ENCODE assay signal across 8 mouse cellular contexts in the genomic region with DNA sequence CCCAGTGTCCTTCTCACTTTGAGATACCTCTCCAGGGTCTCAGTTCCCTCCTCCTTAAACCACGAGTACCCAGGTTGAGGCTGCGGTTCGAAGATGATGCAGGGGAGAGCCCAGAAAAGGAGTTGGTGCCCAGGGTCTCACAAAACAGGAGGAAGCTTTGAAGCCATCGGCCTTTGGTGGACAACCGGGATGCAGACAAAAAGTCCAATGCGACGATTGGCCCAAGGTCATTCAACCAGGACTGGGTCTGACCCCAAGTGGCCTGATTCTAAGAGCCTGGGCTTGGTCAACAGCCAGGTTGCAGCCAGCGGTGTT. TPM values are rescaled to one million over a fixed set of nuclear protein-coding genes. Genes with fewer than 3 reads are reported as not detected.
DNase-seq lines count a peak whose midpoint lies in the region; ATAC-seq lines count a peak whose summit lies in the region.

No protein-coding gene starts in this region.

- H3K9ac ChIP-seq in heart, embryonic 14.5 days (ENCODE audit: low read length): peak overlapping the region; percentile 70
- peak overlapping the region; percentile 41; the same call in 1 of the 2 replicates for H3K9ac ChIP-seq in hindbrain, embryonic 15.5 days
- peak overlapping the region; percentile 52 for H3K9ac ChIP-seq in midbrain, embryonic 15.5 days

- H3K4me1 ChIP-seq in heart, embryonic 14.5 days (ENCODE audit: control insufficient read depth in 2 of 2, insufficient read depth in 2 of 2, low read length in 2 of 2): peaks cover 17 to 26% of the 10 kb centered on the region in 2 experiments
- H3K4me1 ChIP-seq in brown adipose tissue, adult 24 weeks (ENCODE audit: control insufficient read depth, insufficient read depth, insufficient read length, low read length): peaks cover 10% of the 10 kb centered on the region
- peaks cover 38% of the 10 kb centered on the region for H3K4me1 ChIP-seq in hindbrain, embryonic 15.5 days (replicated peaks)
- H3K4me1 ChIP-seq in midbrain, embryonic 15.5 days: peaks cover 45% of the 10 kb centered on the region

- 29% methylated on average over 8 of the region's 8 CpGs for WGBS in heart, embryonic 14.5 days
- WGBS in hindbrain, embryonic 15.5 days: 15% methylated on average over 8 of the region's 8 CpGs
- WGBS in midbrain, embryonic 15.5 days: 8% methylated on average over 8 of the region's 8 CpGs

- peak overlapping the region; percentile 55 to 58 for H3K4me3 ChIP-seq in heart, embryonic 14.5 days (ENCODE audit: control insufficient read depth in 1 of 2, insufficient read depth in 1 of 2, low read depth in 1 of 2, low read length in 2 of 2)
- peak overlapping the region; percentile 57 for H3K4me3 ChIP-seq in brown adipose tissue, adult 24 weeks (ENCODE audit: insufficient read depth, low read depth, low read length)
- H3K4me3 ChIP-seq in hindbrain, embryonic 15.5 days: peak overlapping the region; percentile 40
- H3K4me3 ChIP-seq in midbrain, embryonic 15.5 days: peak overlapping the region; percentile 48

- H3K27me3 ChIP-seq in heart, embryonic 14.5 days (ENCODE audit: control insufficient read depth, insufficient read depth, low read length): peaks cover 56% of the 10 kb centered on the region
- H3K27me3 ChIP-seq in hindbrain, embryonic 15.5 days: peaks cover 59% of the 10 kb centered on the region
- peaks cover 62% of the 10 kb centered on the region for H3K27me3 ChIP-seq in midbrain, embryonic 15.5 days (replicated peaks)

- H3K27ac ChIP-seq in heart, embryonic 14.5 days (replicated peaks in 1 of 2; ENCODE audit: control insufficient read depth in 1 of 2, insufficient read depth in 1 of 2, low read depth in 2 of 2, low read length in 2 of 2): no peak overlapping the region
- no peak overlapping the region for H3K27ac ChIP-seq in brown adipose tissue, adult 24 weeks (replicated peaks; ENCODE audit: low read depth, low read length)
- H3K27ac ChIP-seq in hindbrain, embryonic 15.5 days (replicated peaks): no peak overlapping the region
- no peak overlapping the region for H3K27ac ChIP-seq in midbrain, embryonic 15.5 days

- H3K36me3 ChIP-seq in heart, embryonic 14.5 days (ENCODE audit: control insufficient read depth, insufficient read depth, low read length): peaks cover 9% of the 10 kb centered on the region
- H3K36me3 ChIP-seq in hindbrain, embryonic 15.5 days: no peaks in the 10 kb centered on the region; the same call in 1 of the 2 replicates
- no peaks in the 10 kb centered on the region for H3K36me3 ChIP-seq in midbrain, embryonic 15.5 days (replicated peaks)

- ATAC-seq in heart, embryonic 14.5 days (ENCODE audit: insufficient number of reproducible peaks, insufficient read depth, low FRiP score, low read depth): no peak
- no peak for ATAC-seq in hindbrain, embryonic 15.5 days (ENCODE audit: low FRiP score, low read depth)
- 0 out of 2 replicates have a peak, but pooled peaks have one; percentile 1 for ATAC-seq in midbrain, embryonic 15.5 days (replicated peaks)

- peak overlapping the region; percentile 99 for H3K4me2 ChIP-seq in heart, embryonic 14.5 days (ENCODE audit: low read length)
- H3K4me2 ChIP-seq in hindbrain, embryonic 15.5 days: peak overlapping the region; percentile 85
- H3K4me2 ChIP-seq in midbrain, embryonic 15.5 days: peak overlapping the region; percentile 94

- DNase-seq in heart, adult 8-10 months (ENCODE audit: low spot score): no peak
- no peak for DNase-seq in left cerebral cortex, adult 9 months (ENCODE audit: low spot score in 2 of 2)
- DNase-seq in left cerebral cortex, adult 8-10 months (ENCODE audit: low spot score in 2 of 2): no peak
- DNase-seq in lung, postnatal 4 days: no peak

- H3K9me3 ChIP-seq in heart, embryonic 14.5 days (ENCODE audit: control insufficient read depth, low read length): no peaks in the 10 kb centered on the region
- H3K9me3 ChIP-seq in hindbrain, embryonic 15.5 days: no peaks in the 10 kb centered on the region
- no peaks in the 10 kb centered on the region for H3K9me3 ChIP-seq in midbrain, embryonic 15.5 days

RNA-seq across cellular contexts. Expression of a gene that starts 0.4 kb away (rescaled TPM):
- 1.1 and 2.0 TPM in 2 replicates for polyA plus RNA-seq in heart, embryonic 14.5 days (2014; fragmentation: Nextera tagmentation; extraction: Ambion mirVana)
- 1 to 10 TPM; 3.3 to 7.8 (median 5.8) TPM for total RNA-seq in heart, adult 8-10 months (2022)
- polyA plus RNA-seq in brown adipose tissue, adult 24 weeks (2012; ENCODE audit: insufficient read depth, insufficient read length, missing spikeins): 0.95 and 3.4 TPM in 2 replicates
- polyA plus RNA-seq in hindbrain, embryonic 15.5 days (2015; fragmentation: Nextera tagmentation; extraction: Ambion mirVana): 1.1 and 1.6 TPM in 2 replicates
- 0.77 and 1.3 TPM in 2 replicates for polyA plus RNA-seq in midbrain, embryonic 15.5 days (2015; fragmentation: Nextera tagmentation; extraction: Ambion mirVana)
- total RNA-seq in left cerebral cortex, adult 8-10 months (2022): 10 to 100 TPM; 49.0 to 60.5 (median 53.2) TPM

RNA-seq across cellular contexts. Expression of a gene that starts 7.6 kb away (rescaled TPM):
- polyA plus RNA-seq in heart, embryonic 14.5 days (2014; fragmentation: Nextera tagmentation; extraction: Ambion mirVana): 22.4 and 24.6 TPM in 2 replicates
- total RNA-seq in heart, adult 8-10 months (2022): 10 to 100 TPM; 13.8 to 18.1 (median 15.6) TPM
- polyA plus RNA-seq in brown adipose tissue, adult 24 weeks (2012; ENCODE audit: insufficient read depth, insufficient read length, missing spikeins): 17.7 and 20.5 TPM in 2 replicates
- polyA plus RNA-seq in hindbrain, embryonic 15.5 days (2015; fragmentation: Nextera tagmentation; extraction: Ambion mirVana): 27.0 and 32.2 TPM in 2 replicates
- polyA plus RNA-seq in midbrain, embryonic 15.5 days (2015; fragmentation: Nextera tagmentation; extraction: Ambion mirVana): 25.2 and 26.1 TPM in 2 replicates
- total RNA-seq in left cerebral cortex, adult 8-10 months (2022): 10 to 100 TPM; 71.8 to 78.4 (median 75.3) TPM

RNA-seq across cellular contexts. Expression of a gene that starts 41.2 kb away (rescaled TPM):
- polyA plus RNA-seq in heart, embryonic 14.5 days (2014; fragmentation: Nextera tagmentation; extraction: Ambion mirVana): 33.5 TPM in 2 replicates
- 10 to 100 TPM; 26.7 to 27.7 (median 27.3) TPM for total RNA-seq in heart, adult 8-10 months (2022)
- 14.4 and 18.4 TPM in 2 replicates for polyA plus RNA-seq in brown adipose tissue, adult 24 weeks (2012; ENCODE audit: insufficient read depth, insufficient read length, missing spikeins)
- 44.3 and 44.4 TPM in 2 replicates for polyA plus RNA-seq in hindbrain, embryonic 15.5 days (2015; fragmentation: Nextera tagmentation; extraction: Ambion mirVana)
- polyA plus RNA-seq in midbrain, embryonic 15.5 days (2015; fragmentation: Nextera tagmentation; extraction: Ambion mirVana): 49.5 and 55.4 TPM in 2 replicates
- 10 to 100 TPM; 20.1 to 26.8 (median 22.0) TPM for total RNA-seq in left cerebral cortex, adult 8-10 months (2022)

RNA-seq across cellular contexts. Expression of a gene that starts 41.6 kb away (rescaled TPM):
- 198 and 242 TPM in 2 replicates for polyA plus RNA-seq in heart, embryonic 14.5 days (2014; fragmentation: Nextera tagmentation; extraction: Ambion mirVana)
- total RNA-seq in heart, adult 8-10 months (2022): 100 to 1,000 TPM in 1 of 4 experiments, 10 to 100 TPM in 3; 74.3 to 111 (median 95.2) TPM
- polyA plus RNA-seq in brown adipose tissue, adult 24 weeks (2012; ENCODE audit: insufficient read depth, insufficient read length, missing spikeins): 121 and 140 TPM in 2 replicates
- polyA plus RNA-seq in hindbrain, embryonic 15.5 days (2015; fragmentation: Nextera tagmentation; extraction: Ambion mirVana): 564 and 566 TPM in 2 replicates
- polyA plus RNA-seq in midbrain, embryonic 15.5 days (2015; fragmentation: Nextera tagmentation; extraction: Ambion mirVana): 635 and 653 TPM in 2 replicates
- 100 to 1,000 TPM; 291 to 340 (median 310) TPM for total RNA-seq in left cerebral cortex, adult 8-10 months (2022)
